Comparison of ENCODE assay signal across 24 mouse cellular contexts in the genomic region with DNA sequence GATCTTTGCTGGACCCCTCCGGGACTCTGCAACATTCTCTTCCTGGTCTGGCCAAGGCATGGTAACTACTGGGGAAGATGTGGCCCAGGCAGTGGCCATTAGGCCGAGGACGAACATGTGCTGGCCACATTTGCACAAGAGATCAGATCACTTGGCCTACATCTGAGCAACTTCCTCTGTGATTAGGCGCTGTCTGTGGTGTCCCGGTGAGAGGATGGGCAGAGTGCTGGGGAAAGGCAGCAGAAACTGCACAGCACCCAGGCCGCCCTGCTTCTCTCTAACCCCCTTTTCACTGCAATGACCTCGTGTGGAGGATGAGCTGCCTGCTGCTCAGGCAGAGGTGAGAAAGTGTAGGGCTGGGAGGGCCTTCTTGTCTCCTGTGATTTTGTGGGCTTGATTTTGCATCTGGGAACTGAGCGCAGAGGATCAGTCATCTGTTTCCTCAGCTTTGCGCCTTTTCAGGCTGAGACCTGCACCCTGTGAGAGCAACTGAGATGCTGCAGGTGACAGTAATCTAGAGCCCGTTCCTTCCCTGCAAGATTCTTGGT. TPM values are rescaled to one million over a fixed set of nuclear protein-coding genes. Genes with fewer than 3 reads are reported as not detected.
DNase-seq lines count a peak whose midpoint lies in the region; ATAC-seq and TF ChIP-seq lines count a peak whose summit lies in the region.
"Had no signal": no experiment of that assay in that cellular context is flagged by ENCODE, and none has a peak within 500 bp of the region (broad histone marks: within the 10 kb centered on the region; RNA-seq: fewer than 3 reads in every experiment).

No protein-coding gene starts in this region.

- no peaks in the 10 kb centered on the region for H3K4me1 ChIP-seq in heart, postnatal 0 days (ENCODE audit: control insufficient read depth, insufficient read depth)
- H3K4me1 ChIP-seq: hindbrain, embryonic 15.5 days; limb, embryonic 13.5 days had no signal

- no peaks in the 10 kb centered on the region for H3K27me3 ChIP-seq in heart, postnatal 0 days (ENCODE audit: control insufficient read depth, insufficient read depth, low read length)
- H3K27me3 ChIP-seq: hindbrain, embryonic 15.5 days; limb, embryonic 13.5 days had no signal

- H3K9ac ChIP-seq in heart, postnatal 0 days (replicated peaks; ENCODE audit: low read depth, low read length): no peak overlapping the region; the same call in 1 of the 2 replicates
- H3K9ac ChIP-seq: hindbrain, embryonic 15.5 days; limb, embryonic 13.5 days; lung, embryonic 14.5 days had no signal

- no peaks in the 10 kb centered on the region for H3K9me3 ChIP-seq in heart, postnatal 0 days (replicated peaks; ENCODE audit: control insufficient read depth, low read length)
- H3K9me3 ChIP-seq: G1E; hindbrain, embryonic 15.5 days; limb, embryonic 13.5 days had no signal

- peak overlapping the region; percentile 21; the same call in 1 of the 2 replicates for H3K4me3 ChIP-seq in heart, postnatal 0 days (ENCODE audit: low read depth, low read length)
- H3K4me3 ChIP-seq: erythroblast, embryonic 14.5 days; gastrocnemius, adult 2 months; hindbrain, embryonic 15.5 days; limb, embryonic 13.5 days had no signal

- H3K36me3 ChIP-seq in heart, postnatal 0 days (replicated peaks; ENCODE audit: control insufficient read depth, insufficient read depth, low read length): no peaks in the 10 kb centered on the region
- H3K36me3 ChIP-seq: G1E; hindbrain, embryonic 15.5 days; limb, embryonic 13.5 days had no signal

- WGBS in heart, postnatal 0 days: 76% methylated on average over 10 of the region's 10 CpGs

- no peak for ATAC-seq in heart, postnatal 0 days (ENCODE audit: insufficient read depth, low read depth)
- ATAC-seq: forebrain, embryonic 16.5 days; intestine, postnatal 0 days had no signal

- no peak overlapping the region; the same call in 1 of the 2 replicates for H3K4me2 ChIP-seq in heart, postnatal 0 days (ENCODE audit: low read depth, low read length)
- H3K4me2 ChIP-seq: hindbrain, embryonic 15.5 days; limb, embryonic 13.5 days; lung, embryonic 14.5 days had no signal

- intact Hi-C loops in left cerebral cortex, postnatal 36 days (cut with DNase I): no loop called here

- peak overlapping the region; percentile 30; the same call in 1 of the 2 replicates for H3K27ac ChIP-seq in heart, postnatal 0 days (ENCODE audit: low read depth)
- H3K27ac ChIP-seq: gastrocnemius, adult 2 months; hindbrain, embryonic 15.5 days; kidney, postnatal 0 days; limb, embryonic 13.5 days had no signal

- no peak for DNase-seq in heart, postnatal 0 days (ENCODE audit: low spot score)
- no peak for DNase-seq in heart, adult 9 months (ENCODE audit: low spot score in 2 of 2)
- peak; percentile 39 for DNase-seq in CD4-positive, CD25-positive, alpha-beta regulatory T cell, adult 2 months (ENCODE audit: low read depth, low spot score)
- peak; percentile 56 for DNase-seq in induced T-regulatory cell, adult 2 months (ENCODE audit: low read depth)
- DNase-seq in thymus, postnatal 0 days (ENCODE audit: low spot score): peak; percentile 56
- no peak for DNase-seq in layer of hippocampus, postnatal 25 days (ENCODE audit: extremely low spot score in 1 of 2, low spot score in 1 of 2)
- no peak for DNase-seq in left cerebral cortex, postnatal 36 days (ENCODE audit: low spot score in 2 of 2)
- no peak for DNase-seq in right cerebral cortex, postnatal 10 days (ENCODE audit: low spot score in 2 of 2)
- DNase-seq: B cell, adult 2 months; cerebellum, adult 11 months; cerebellum, postnatal 25 days; gastrocnemius, adult 2 months; heart, adult 11 months; lung, embryonic 14.5 days; lung, postnatal 4 days; right cerebral cortex, postnatal 14 days had no signal

- TF ChIP-seq CTCF in heart, postnatal 0 days (IDR thresholded peaks at IDR 0.05; ENCODE audit: low read depth): no peak

- TF ChIP-seq EP300 in heart, postnatal 0 days (IDR thresholded peaks at IDR 0.05; ENCODE audit: low read depth): no peak

RNA-seq across cellular contexts. Expression of a gene that starts 0.8 kb away (rescaled TPM):
- 1.5 TPM in 1 of 2 replicates, not detected in the other for total RNA-seq in heart, postnatal 0 days (2014; rRNA removed; ENCODE audit: low replicate concordance)
- 0.11 and 0.14 TPM in 2 replicates for polyA plus RNA-seq in heart, postnatal 0 days (2015; fragmentation: Nextera tagmentation; extraction: Ambion mirVana)
- polyA plus RNA-seq in thymus, postnatal 0 days (2015; fragmentation: Nextera tagmentation; extraction: Ambion mirVana): 104 and 115 TPM in 2 replicates
- under 1 TPM; 0.28 to 0.49 TPM for total RNA-seq in layer of hippocampus, postnatal 25 days (2021)
- under 1 TPM; 0.45 to 0.57 TPM for total RNA-seq in left cerebral cortex, postnatal 36 days (2021)
- total RNA-seq: gastrocnemius, adult 2 months; midbrain, postnatal 0 days had no signal
- polyA plus RNA-seq: midbrain, postnatal 0 days had no signal

RNA-seq across cellular contexts. Expression of a gene that starts 23.2 kb away (rescaled TPM):
- total RNA-seq in heart, postnatal 0 days (2014; rRNA removed; ENCODE audit: low replicate concordance): 155 and 219 TPM in 2 replicates
- polyA plus RNA-seq in heart, postnatal 0 days (2015; fragmentation: Nextera tagmentation; extraction: Ambion mirVana): 186 and 188 TPM in 2 replicates
- polyA plus RNA-seq in thymus, postnatal 0 days (2015; fragmentation: Nextera tagmentation; extraction: Ambion mirVana): 178 and 179 TPM in 2 replicates
- 100 to 1,000 TPM; 105 to 112 TPM for total RNA-seq in layer of hippocampus, postnatal 25 days (2021)
- total RNA-seq in left cerebral cortex, postnatal 36 days (2021): 100 to 1,000 TPM in 1 of 2 experiments, 10 to 100 TPM in 1; 89.8 to 102 TPM

RNA-seq across cellular contexts. Expression of a gene that starts 28.4 kb away (rescaled TPM):
- total RNA-seq in heart, postnatal 0 days (2014; rRNA removed; ENCODE audit: low replicate concordance): 0.12 TPM in 1 of 2 replicates, not detected in the other
- polyA plus RNA-seq in heart, postnatal 0 days (2015; fragmentation: Nextera tagmentation; extraction: Ambion mirVana): 3.2 and 3.8 TPM in 2 replicates
- 4.3 and 8.4 TPM in 2 replicates for polyA plus RNA-seq in thymus, postnatal 0 days (2015; fragmentation: Nextera tagmentation; extraction: Ambion mirVana)
- 1 to 10 TPM; 2.0 to 4.3 TPM for total RNA-seq in layer of hippocampus, postnatal 25 days (2021)
- 1 to 10 TPM; 1.0 to 4.5 TPM for total RNA-seq in left cerebral cortex, postnatal 36 days (2021)

RNA-seq across cellular contexts. Expression of a gene that starts 46.4 kb away (rescaled TPM):
- total RNA-seq in heart, postnatal 0 days (2014; rRNA removed; ENCODE audit: low replicate concordance): 19.7 and 28.3 TPM in 2 replicates
- 11.6 and 14.6 TPM in 2 replicates for polyA plus RNA-seq in heart, postnatal 0 days (2015; fragmentation: Nextera tagmentation; extraction: Ambion mirVana)
- 17.2 and 19.2 TPM in 2 replicates for polyA plus RNA-seq in thymus, postnatal 0 days (2015; fragmentation: Nextera tagmentation; extraction: Ambion mirVana)
- total RNA-seq in layer of hippocampus, postnatal 25 days (2021): 1 to 10 TPM; 1.1 to 2.1 TPM
- total RNA-seq in left cerebral cortex, postnatal 36 days (2021): under 1 TPM; 0.61 to 0.76 TPM

Comparison
In these comparisons a context has a peak if more than half of its experiments do, and no peak if none do; other contexts are left out.
1. DNase-seq: peak in CD4-positive, CD25-positive, alpha-beta regulatory T cell, adult 2 months (single experiment), induced T-regulatory cell, adult 2 months (single experiment) and thymus, postnatal 0 days (single experiment); none in heart, postnatal 0 days (single experiment), heart, adult 9 months (0 of 2), layer of hippocampus, postnatal 25 days (0 of 2), left cerebral cortex, postnatal 36 days (0 of 2) and right cerebral cortex, postnatal 10 days (0 of 2).